Mouse (Mus musculus) lung, adult 18-20 months (tissue): ENCODE results near the gene Pum2.

Experiments
- DNase-seq, 2 experiments: peaks; one replicate each; pipeline ENCODE4 v3.0.0; 2022; ENCODE audit warnings: mixed read lengths in 2 of 2

The Pum2 gene

GRCm38 (mm10) chr12:8764221-8764930, 90.4 kb downstream of the Pum2 start:
- peak in 1 of 2 experiments; percentile 48 for DNase-seq

- DNase-seq: peak; percentile 87 to 88
Observed at GRCm38 (mm10) chr12:8770946-8771843, 97.3 kb downstream of the Pum2 start, which contains the start of gene Sdc1. TSS of gene Sdc1 (plus strand) at chr12:8771323.

- no peak for DNase-seq
Observed at GRCm38 (mm10) chr12:8771844-8772380, 98.0 kb downstream of the Pum2 start.

GRCm38 (mm10) chr12:8772451-8773143, 98.7 kb downstream of the Pum2 start:
- DNase-seq: peak; percentile 73 to 82

GRCm38 (mm10) chr12:8773336-8773735, 99.4 kb downstream of the Pum2 start:
- DNase-seq: no peak

GRCm38 (mm10) chr12:8774183-8774582, 100.2 kb downstream of the Pum2 start:
- peak in 1 of 2 experiments; percentile 65 for DNase-seq

- DNase-seq: peak in 1 of 2 experiments; percentile 39
Observed at GRCm38 (mm10) chr12:8776206-8776605, 102.3 kb downstream of the Pum2 start.

GRCm38 (mm10) chr12:8776741-8777140, 102.8 kb downstream of the Pum2 start:
- DNase-seq: no peak

GRCm38 (mm10) chr12:8778106-8778505, 104.2 kb downstream of the Pum2 start:
- DNase-seq: no peak

GRCm38 (mm10) chr12:8779851-8780250, 105.9 kb downstream of the Pum2 start:
- DNase-seq: no peak

GRCm38 (mm10) chr12:8781121-8781520, 107.2 kb downstream of the Pum2 start:
- DNase-seq: peak in 1 of 2 experiments; percentile 65

GRCm38 (mm10) chr12:8781681-8782378, 107.9 kb downstream of the Pum2 start:
- peak; percentile 87 to 91 for DNase-seq

- no peak for DNase-seq
Observed at GRCm38 (mm10) chr12:8782565-8782964, 108.6 kb downstream of the Pum2 start.

GRCm38 (mm10) chr12:8784189-8784588, 110.3 kb downstream of the Pum2 start:
- DNase-seq: no peak

- DNase-seq: no peak
Observed at GRCm38 (mm10) chr12:8786476-8786875, 112.5 kb downstream of the Pum2 start.

GRCm38 (mm10) chr12:8786984-8787730, 113.2 kb downstream of the Pum2 start:
- no peak for DNase-seq

GRCm38 (mm10) chr12:8788469-8788868, 114.5 kb downstream of the Pum2 start:
- peak; percentile 41 to 64 for DNase-seq

- DNase-seq: peak; percentile 62 to 69
Observed at GRCm38 (mm10) chr12:8790615-8791014, 116.7 kb downstream of the Pum2 start.

- DNase-seq: no peak
Observed at GRCm38 (mm10) chr12:8793410-8794051, 119.6 kb downstream of the Pum2 start.

- no peak for DNase-seq
Observed at GRCm38 (mm10) chr12:8797936-8798335, 124.0 kb downstream of the Pum2 start.
